Mouse (Mus musculus) cortical plate, adult 2 months (tissue): ENCODE results near the gene Nipbl. TPM values are rescaled to one million over a fixed set of nuclear protein-coding genes. Genes with fewer than 3 reads are reported as not detected.

Experiments
- H3K27ac ChIP-seq: fragments of 200-500 bp; 2 replicates; pipeline ENCODE4 v1.5.1; 2012; ENCODE audit warnings: low read length, control low read depth, inconsistent platforms; ENCODE audit not compliant: insufficient read depth
- H3K4me1 ChIP-seq: fragments of 200-500 bp; 2 replicates; pipeline ENCODE4 v1.6.1; 2011; ENCODE audit warnings: low read length; ENCODE audit not compliant: control insufficient read depth, insufficient read depth
- H3K4me3 ChIP-seq: fragments of 200-500 bp; 2 replicates; pipeline ENCODE4 v1.5.1; 2011; ENCODE audit warnings: mild to moderate bottlenecking, low read length, control low read depth; ENCODE audit not compliant: insufficient read depth
- CTCF ChIP-seq: fragments of 200-500 bp; IDR thresholded peaks from 2 replicates; pipeline ENCODE4 v1.5.1; 2011; ENCODE audit warnings: mild to moderate bottlenecking, control low read depth, low read length; ENCODE audit not compliant: insufficient read depth; ENCODE audit errors: extremely low read depth
- POLR2A ChIP-seq: fragments of 200-500 bp; IDR thresholded peaks from 2 replicates; pipeline ENCODE4 v1.6.1; 2011; ENCODE audit warnings: mild to moderate bottlenecking, low read length, control low read depth; ENCODE audit not compliant: insufficient read depth; ENCODE audit errors: extremely low read depth
- polyA plus RNA-seq: library from polyadenylated mRNA; depleted of rRNA; stranded (reverse); fragments of >200 nt; gene quantifications from 2 replicates; pipeline ENCODE4 v1.2.3, GENCODE M21; 2012; rRNA removed

Gene Nipbl
- polyA plus RNA-seq, 1 experiment, result 10.3 TPM

GRCm38 (mm10) chr15:8271952-8272351, 172.3 kb downstream of the Nipbl start:
- H3K4me3 ChIP-seq, result no peak overlapping the region
- no peak overlapping the region for H3K27ac ChIP-seq
- H3K4me1 ChIP-seq, result no peaks in the 10 kb centered on the region
- no peak for TF ChIP-seq POLR2A

DNA sequence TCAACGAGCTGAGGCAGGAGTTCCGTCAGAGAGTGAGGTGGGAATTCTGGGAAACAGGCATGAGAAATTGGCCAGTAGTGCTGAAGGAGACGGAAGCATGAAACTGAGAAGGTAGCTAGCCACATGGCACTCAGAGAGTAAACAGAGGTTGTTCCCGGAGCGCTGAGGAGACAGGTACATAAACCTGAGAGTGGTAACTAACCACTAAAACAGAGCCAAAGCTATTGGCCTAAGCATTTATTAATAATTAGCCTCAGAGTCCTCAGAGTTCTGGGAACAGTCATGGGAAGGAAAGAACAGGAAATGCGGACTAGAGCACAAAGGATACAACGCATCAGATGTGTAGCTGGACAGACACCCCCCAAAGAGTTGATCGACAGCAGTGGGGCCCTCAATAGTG, 176.0 kb downstream of the Nipbl start:
- Histone ChIP-seq H3K4me1 (no peaks in the 10 kb centered on the region), H3K4me3 (no peak overlapping the region), H3K27ac (no peak overlapping the region)
- TF ChIP-seq CTCF, result no peak
- TF ChIP-seq POLR2A, result no peak

- TF ChIP-seq POLR2A, result no peak
- no peak for TF ChIP-seq CTCF
These were observed 177.1 kb downstream of the Nipbl start for GRCm38 (mm10) chr15:8267211-8267610.

DNA sequence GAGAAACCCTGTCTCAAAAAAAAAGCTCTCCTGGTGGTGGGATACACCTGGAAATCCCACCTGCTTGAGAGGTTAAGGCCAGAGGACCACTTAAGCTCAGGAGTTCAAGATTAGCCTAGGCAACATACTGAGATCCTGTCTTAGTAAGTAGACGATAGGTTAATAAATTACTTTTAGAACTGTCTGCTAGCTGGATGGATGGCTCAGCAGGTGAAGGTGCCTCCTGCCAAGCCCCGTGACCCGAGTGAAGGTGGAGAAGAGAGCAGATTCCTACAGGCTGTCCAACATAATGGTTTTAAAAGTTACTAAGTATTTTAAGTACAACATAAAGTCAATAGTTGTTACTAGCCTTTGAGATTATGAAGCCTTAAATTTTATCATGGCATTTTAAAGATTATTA, 178.3 kb downstream of the Nipbl start:
- no peak overlapping the region for H3K4me3 ChIP-seq
- H3K27ac ChIP-seq, result no peak overlapping the region
- TF ChIP-seq POLR2A (no peak), CTCF (no peak)
- H3K4me1 ChIP-seq, result no peaks in the 10 kb centered on the region

More at GRCm38 (mm10) chr15:8267211-8267610, 177.1 kb downstream of the Nipbl start:
- Histone ChIP-seq H3K4me3 (no peak overlapping the region), H3K4me1 (no peaks in the 10 kb centered on the region), H3K27ac (no peak overlapping the region)

Other genes with a start within 250 kb of the Nipbl start
- gene Gm2310, start 75.5 kb upstream of the Nipbl start, polyA plus RNA-seq, result not detected in 2 replicates